Mouse (Mus musculus) limb, embryonic 15.5 days (tissue): ENCODE data around the gene Atrnl1. TPM values are rescaled to one million over a fixed set of nuclear protein-coding genes. Genes with fewer than 3 reads are reported as not detected.
"Not testable (repeated sequence)": the region's sequence is repeated elsewhere in the genome, so short reads cannot be mapped to it uniquely, and the experiment has no call there.

Experiments used
- ATAC-seq: fragments of 200-750 bp; cut with Nextera tagmentation; 2 replicates; pipeline ENCODE4 v1.8.0; 2017; ENCODE audit warnings: low read depth, moderate TSS enrichment; ENCODE audit not compliant: insufficient number of reproducible peaks, low FRiP score, low TSS enrichment
- H3K27ac ChIP-seq: fragments of 300-500 bp; sonication (generic); 2 replicates; pipeline ENCODE4 v1.5.1; 2015; ENCODE audit warnings: moderate library complexity, mild to moderate bottlenecking, inconsistent platforms
- H3K27me3 ChIP-seq: fragments of 300-500 bp; sonication (generic); 2 replicates; pipeline ENCODE4 v1.6.1; 2015; ENCODE audit warnings: inconsistent platforms
- H3K36me3 ChIP-seq: fragments of 300-500 bp; sonication (generic); 2 replicates; pipeline ENCODE4 v1.6.1; 2015; ENCODE audit warnings: inconsistent platforms
- H3K4me1 ChIP-seq: fragments of 300-500 bp; sonication (generic); 2 replicates; pipeline ENCODE4 v1.6.1; 2015; ENCODE audit warnings: inconsistent platforms
- H3K4me2 ChIP-seq: fragments of 300-500 bp; sonication (generic); 2 replicates; pipeline ENCODE4 v1.6.1; 2015; ENCODE audit warnings: mild to moderate bottlenecking, inconsistent platforms
- H3K4me3 ChIP-seq: fragments of 300-500 bp; sonication (generic); 2 replicates; pipeline ENCODE4 v1.5.1; 2015; ENCODE audit warnings: mild to moderate bottlenecking, inconsistent platforms
- H3K9ac ChIP-seq: fragments of 300-500 bp; sonication (generic); 2 replicates; pipeline ENCODE4 v1.6.1; 2015; ENCODE audit warnings: inconsistent platforms
- H3K9me3 ChIP-seq: fragments of 300-500 bp; sonication (generic); 2 replicates; pipeline ENCODE4 v1.6.1; 2016; ENCODE audit warnings: inconsistent platforms
- WGBS: fragments of 180-500 bp; shearing (Covaris S2); methylation state at CpG from one replicate; pipeline ENCODE4 v1.1.7; 2015; 5-methylcytosine and 5-hydroxymethylcytosine counted together
- polyA plus RNA-seq: library from polyadenylated mRNA; unstranded; fragments of >200 nt; fragmentation: Nextera tagmentation; extraction: Ambion mirVana; gene quantifications from 2 replicates; pipeline ENCODE4 v1.2.1, GENCODE M21; 2015

Gene Atrnl1
- polyA plus RNA-seq, 1 experiment from 2014 or later = 7.7 TPM

- Histone ChIP-seq H3K27ac (no peak overlapping the region), H3K9ac (no peak overlapping the region), H3K4me3 (no peak overlapping the region), H3K4me2 (no peak overlapping the region), H3K36me3 (0 out of 2 replicates have a peak, but pooled peaks cover 7% of the 10 kb centered on the region), H3K4me1 (no peaks in the 10 kb centered on the region), H3K9me3 (no peaks in the 10 kb centered on the region), H3K27me3 (no peaks in the 10 kb centered on the region)
- WGBS = 73% methylated on average over 2 of the region's 2 CpGs
- no peak for ATAC-seq
These were observed 418.8 kb downstream of the Atrnl1 start for GRCm38 (mm10) chr19:58029661-58030060.

- Histone ChIP-seq H3K9me3 (no peaks in the 10 kb centered on the region), H3K27me3 (no peaks in the 10 kb centered on the region), H3K27ac (no peak overlapping the region), H3K9ac (no peak overlapping the region), H3K36me3 (0 out of 2 replicates have a peak, but pooled peaks cover 7% of the 10 kb centered on the region), H3K4me1 (no peaks in the 10 kb centered on the region), H3K4me3 (no peak overlapping the region), H3K4me2 (no peak overlapping the region)
- ATAC-seq = no peak
- WGBS = 79% methylated on average over 5 of the region's 5 CpGs
These were observed 422.4 kb downstream of the Atrnl1 start for GRCm38 (mm10) chr19:58033241-58033640.

- Histone ChIP-seq H3K9me3 (no peaks in the 10 kb centered on the region), H3K4me1 (no peaks in the 10 kb centered on the region), H3K36me3 (no peaks in the 10 kb centered on the region), H3K4me3 (no peak overlapping the region), H3K27ac (no peak overlapping the region), H3K27me3 (no peaks in the 10 kb centered on the region), H3K9ac (no peak overlapping the region), H3K4me2 (no peak overlapping the region)
- ATAC-seq = no peak
- WGBS = 88% methylated on average over 3 of the region's 3 CpGs
These were observed 425.3 kb downstream of the Atrnl1 start for GRCm38 (mm10) chr19:58036166-58036565.

GRCm38 (mm10) chr19:58043120-58043519, 432.3 kb downstream of the Atrnl1 start:
- Histone ChIP-seq H3K9me3 (no peaks in the 10 kb centered on the region), H3K27ac (no peak overlapping the region), H3K36me3 (no peaks in the 10 kb centered on the region), H3K4me2 (no peak overlapping the region), H3K4me1 (peaks cover 8% of the 10 kb centered on the region), H3K4me3 (no peak overlapping the region), H3K27me3 (no peaks in the 10 kb centered on the region), H3K9ac (no peak overlapping the region)
- no peak for ATAC-seq
- WGBS = 56% methylated on average over 8 of the region's 8 CpGs

GRCm38 (mm10) chr19:58043550-58043949, 432.7 kb downstream of the Atrnl1 start:
- no peak overlapping the region for H3K27ac ChIP-seq
- WGBS = 32% methylated on average over 4 of the region's 4 CpGs

GRCm38 (mm10) chr19:58044816-58045215, 434.0 kb downstream of the Atrnl1 start:
- no peak overlapping the region for H3K4me3 ChIP-seq
- no peak overlapping the region for H3K9ac ChIP-seq
- H3K36me3 ChIP-seq = no peaks in the 10 kb centered on the region
- H3K27ac ChIP-seq = no peak overlapping the region
- peaks cover 8% of the 10 kb centered on the region for H3K4me1 ChIP-seq
- ATAC-seq = no peak
- no peaks in the 10 kb centered on the region for H3K9me3 ChIP-seq
- 83% methylated on average over 5 of the region's 5 CpGs for WGBS
- H3K4me2 ChIP-seq = no peak overlapping the region
- H3K27me3 ChIP-seq = no peaks in the 10 kb centered on the region

More at GRCm38 (mm10) chr19:58043550-58043949, 432.7 kb downstream of the Atrnl1 start:
- Histone ChIP-seq H3K27me3 (no peaks in the 10 kb centered on the region), H3K36me3 (no peaks in the 10 kb centered on the region), H3K9me3 (no peaks in the 10 kb centered on the region), H3K4me1 (peaks cover 8% of the 10 kb centered on the region), H3K9ac (no peak overlapping the region), H3K4me3 (no peak overlapping the region), H3K4me2 (no peak overlapping the region)
- ATAC-seq = no peak

GRCm38 (mm10) chr19:58046656-58047055, 435.8 kb downstream of the Atrnl1 start:
- Histone ChIP-seq H3K27ac (no peak overlapping the region), H3K9me3 (no peaks in the 10 kb centered on the region), H3K4me3 (no peak overlapping the region), H3K9ac (no peak overlapping the region), H3K36me3 (no peaks in the 10 kb centered on the region), H3K27me3 (no peaks in the 10 kb centered on the region), H3K4me1 (peaks cover 8% of the 10 kb centered on the region), H3K4me2 (no peak overlapping the region)
- 88% methylated on average over 7 of the region's 7 CpGs for WGBS
- no peak for ATAC-seq

- not testable (repeated sequence) for H3K36me3 ChIP-seq, H3K9ac ChIP-seq, H3K27ac ChIP-seq, ATAC-seq, H3K4me1 ChIP-seq, H3K9me3 ChIP-seq, H3K4me3 ChIP-seq, H3K27me3 ChIP-seq, H3K4me2 ChIP-seq
- WGBS = 88% methylated on average over 9 of the region's 9 CpGs
These were observed 439.6 kb downstream of the Atrnl1 start for GRCm38 (mm10) chr19:58050410-58050809.

- Histone ChIP-seq H3K9me3 (no peaks in the 10 kb centered on the region), H3K27me3 (no peaks in the 10 kb centered on the region), H3K9ac (no peak overlapping the region), H3K4me3 (no peak overlapping the region), H3K27ac (no peak overlapping the region), H3K4me2 (no peak overlapping the region), H3K4me1 (no peaks in the 10 kb centered on the region), H3K36me3 (no peaks in the 10 kb centered on the region)
- ATAC-seq = no peak
- WGBS = 83% methylated on average over 8 of the region's 8 CpGs
These were observed 440.2 kb downstream of the Atrnl1 start for GRCm38 (mm10) chr19:58050986-58051385.

- 82% methylated on average over 13 of the region's 13 CpGs for WGBS
- H3K27ac ChIP-seq = no peak overlapping the region
- no peaks in the 10 kb centered on the region for H3K9me3 ChIP-seq
- H3K27me3 ChIP-seq = no peaks in the 10 kb centered on the region
- ATAC-seq = no peak
- H3K36me3 ChIP-seq = no peaks in the 10 kb centered on the region
- H3K4me2 ChIP-seq = no peak overlapping the region
- no peaks in the 10 kb centered on the region for H3K4me1 ChIP-seq
- no peak overlapping the region for H3K9ac ChIP-seq
- no peak overlapping the region for H3K4me3 ChIP-seq
These were observed 441.1 kb downstream of the Atrnl1 start for GRCm38 (mm10) chr19:58051905-58052304.

GRCm38 (mm10) chr19:58052444-58053135, 441.8 kb downstream of the Atrnl1 start:
- no peak overlapping the region for H3K4me2 ChIP-seq
- no peaks in the 10 kb centered on the region for H3K36me3 ChIP-seq
- ATAC-seq = no peak
- H3K27ac ChIP-seq = no peak overlapping the region
- no peaks in the 10 kb centered on the region for H3K9me3 ChIP-seq
- 76% methylated on average over 13 of the region's 13 CpGs for WGBS
- no peaks in the 10 kb centered on the region for H3K4me1 ChIP-seq
- no peaks in the 10 kb centered on the region for H3K27me3 ChIP-seq
- H3K4me3 ChIP-seq = no peak overlapping the region
- no peak overlapping the region for H3K9ac ChIP-seq

- Histone ChIP-seq H3K27ac (no peak overlapping the region), H3K9me3 (no peaks in the 10 kb centered on the region), H3K9ac (no peak overlapping the region), H3K4me3 (no peak overlapping the region), H3K36me3 (no peaks in the 10 kb centered on the region), H3K4me2 (no peak overlapping the region), H3K4me1 (peaks cover 12% of the 10 kb centered on the region), H3K27me3 (no peaks in the 10 kb centered on the region)
- 35% methylated on average over 9 of the region's 9 CpGs for WGBS
- ATAC-seq = no peak
These were observed 448.9 kb downstream of the Atrnl1 start for GRCm38 (mm10) chr19:58059719-58060118.
